Mouse (Mus musculus) brain, embryonic 14.5 days (tissue): Measurements from ENCODE around the gene Ddx1.

Experiments used
- CTCF ChIP-seq: fragments of 200-500 bp; IDR thresholded peaks from 2 replicates; pipeline ENCODE4 v1.5.1; 2012; ENCODE audit warnings: inconsistent platforms, mild to moderate bottlenecking, moderate library complexity, borderline replicate concordance; ENCODE audit not compliant: insufficient read depth, insufficient read length; ENCODE audit errors: extremely low read depth
- POLR2A ChIP-seq: fragments of 200-500 bp; IDR thresholded peaks from 2 replicates; pipeline ENCODE4 v1.6.1; 2012; ENCODE audit warnings: mild to moderate bottlenecking, inconsistent platforms, borderline replicate concordance; ENCODE audit not compliant: poor library complexity, insufficient read depth, insufficient read length, severe bottlenecking; ENCODE audit errors: extremely low read depth

GRCm38 (mm10) chr12:13207099-13207498 lies 41.9 kb downstream of the Ddx1 start:
- TF ChIP-seq CTCF (no peak), POLR2A (no peak)
